Mouse (Mus musculus) hindbrain, embryonic 13.5 days (tissue): ENCODE measurements around the gene Pofut2. TPM values are rescaled to one million over a fixed set of nuclear protein-coding genes. Genes with fewer than 3 reads are reported as not detected.

Source experiments
- ATAC-seq: fragments of 200-750 bp; cut with Nextera tagmentation; 2 replicates; pipeline ENCODE4 v1.8.0; 2017; ENCODE audit warnings: moderate TSS enrichment; ENCODE audit not compliant: low FRiP score
- H3K27ac ChIP-seq: fragments of 300-500 bp; sonication (generic); 2 replicates; pipeline ENCODE4 v1.5.1; 2015; ENCODE audit warnings: inconsistent platforms, mild to moderate bottlenecking, moderate library complexity
- H3K27me3 ChIP-seq: fragments of 300-500 bp; sonication (generic); 2 replicates; pipeline ENCODE4 v1.6.1; 2015; ENCODE audit warnings: mild to moderate bottlenecking, inconsistent platforms
- H3K36me3 ChIP-seq: fragments of 300-500 bp; sonication (generic); 2 replicates; pipeline ENCODE4 v1.6.1; 2015; ENCODE audit warnings: mild to moderate bottlenecking, inconsistent platforms
- H3K4me1 ChIP-seq: fragments of 300-500 bp; sonication (generic); replicated peaks from 2 replicates; pipeline ENCODE4 v1.6.1; 2015; ENCODE audit warnings: inconsistent platforms
- H3K4me2 ChIP-seq: fragments of 300-500 bp; sonication (generic); 2 replicates; pipeline ENCODE4 v1.6.1; 2015; ENCODE audit warnings: inconsistent platforms, mild to moderate bottlenecking, moderate library complexity
- H3K4me3 ChIP-seq: fragments of 300-500 bp; sonication (generic); 2 replicates; pipeline ENCODE4 v1.5.1; 2015; ENCODE audit warnings: mild to moderate bottlenecking, inconsistent platforms
- H3K9ac ChIP-seq: fragments of 300-500 bp; sonication (generic); 2 replicates; pipeline ENCODE4 v1.6.1; 2015; ENCODE audit warnings: mild to moderate bottlenecking, inconsistent platforms
- H3K9me3 ChIP-seq: fragments of 300-500 bp; sonication (generic); 2 replicates; pipeline ENCODE4 v1.6.1; 2016; ENCODE audit warnings: inconsistent platforms
- WGBS: fragments of 180-500 bp; shearing (Covaris S2); methylation state at CpG from one replicate; pipeline ENCODE4 v1.1.7; 2015; 5-methylcytosine and 5-hydroxymethylcytosine counted together
- polyA plus RNA-seq: library from polyadenylated mRNA; unstranded; fragments of >200 nt; fragmentation: Nextera tagmentation; extraction: Ambion mirVana; gene quantifications from 2 replicates; pipeline ENCODE4 v1.2.1, GENCODE M21; 2015

Gene Pofut2
- 57.3 and 63.4 TPM in 2 replicates for polyA plus RNA-seq

- ATAC-seq: peak; percentile 98
- H3K4me1 ChIP-seq: peaks cover 32% of the 10 kb centered on the region
- H3K9me3 ChIP-seq: no peaks in the 10 kb centered on the region
- peak within 1 kb of the TSS; percentile 89 for H3K9ac ChIP-seq
- peak within 1 kb of the TSS; percentile 85 for H3K4me2 ChIP-seq
- peak within 1 kb of the TSS; percentile 93 for H3K27ac ChIP-seq
- H3K4me3 ChIP-seq: peak within 1 kb of the TSS; percentile 91
- H3K27me3 ChIP-seq: no peaks in the 10 kb centered on the region
- under 1% methylated on average over 81 of the region's 81 CpGs for WGBS
- peaks cover 33% of the 10 kb centered on the region for H3K36me3 ChIP-seq
These were observed at the start of gene Pofut2 for GRCm38 (mm10) chr10:77258704-77259621. TSS of gene Pofut2 (plus strand) at chr10:77259218.

- WGBS: 54% methylated on average over 5 of the region's 5 CpGs
- Histone ChIP-seq H3K9ac (no peak overlapping the region), H3K36me3 (no peaks in the 10 kb centered on the region), H3K9me3 (no peaks in the 10 kb centered on the region), H3K4me1 (peaks cover 13% of the 10 kb centered on the region), H3K4me2 (no peak overlapping the region), H3K27me3 (no peaks in the 10 kb centered on the region), H3K4me3 (no peak overlapping the region), H3K27ac (no peak overlapping the region)
- ATAC-seq: no peak
These were observed 49.8 kb upstream of the Pofut2 start for GRCm38 (mm10) chr10:77209261-77209660.

GRCm38 (mm10) chr10:77210666-77211065 lies 48.4 kb upstream of the Pofut2 start:
- H3K27ac ChIP-seq: no peak overlapping the region; the same call in 1 of the 2 replicates
- H3K27me3 ChIP-seq: no peaks in the 10 kb centered on the region
- no peak overlapping the region for H3K4me3 ChIP-seq
- H3K36me3 ChIP-seq: no peaks in the 10 kb centered on the region
- WGBS: 96% methylated on average over 3 of the region's 3 CpGs
- peaks cover 11% of the 10 kb centered on the region; the same call in 1 of the 2 replicates for H3K4me1 ChIP-seq
- H3K9me3 ChIP-seq: no peaks in the 10 kb centered on the region
- no peak overlapping the region for H3K9ac ChIP-seq
- ATAC-seq: no peak
- no peak overlapping the region for H3K4me2 ChIP-seq

GRCm38 (mm10) chr10:77211116-77211570 lies 47.9 kb upstream of the Pofut2 start:
- Histone ChIP-seq H3K4me3 (no peak overlapping the region), H3K27me3 (no peaks in the 10 kb centered on the region), H3K36me3 (no peaks in the 10 kb centered on the region), H3K4me2 (no peak overlapping the region), H3K9me3 (no peaks in the 10 kb centered on the region), H3K4me1 (peaks cover 13% of the 10 kb centered on the region; the same call in 1 of the 2 replicates), H3K27ac (0 out of 2 replicates have a peak overlapping the region, but pooled peaks have one; percentile 23), H3K9ac (no peak overlapping the region)
- no peak for ATAC-seq
- WGBS: 73% methylated on average over 11 of the region's 11 CpGs

GRCm38 (mm10) chr10:77212354-77213120 lies 46.5 kb upstream of the Pofut2 start:
- H3K4me2 ChIP-seq: no peak overlapping the region
- H3K4me3 ChIP-seq: no peak overlapping the region
- H3K4me1 ChIP-seq: peaks cover 10% of the 10 kb centered on the region; the same call in 1 of the 2 replicates
- WGBS: 82% methylated on average over 6 of the region's 6 CpGs
- H3K36me3 ChIP-seq: no peaks in the 10 kb centered on the region
- no peak for ATAC-seq
- H3K27ac ChIP-seq: no peak overlapping the region
- H3K9me3 ChIP-seq: no peaks in the 10 kb centered on the region
- H3K9ac ChIP-seq: no peak overlapping the region
- H3K27me3 ChIP-seq: no peaks in the 10 kb centered on the region

- no peak for ATAC-seq
- no peak overlapping the region for H3K4me2 ChIP-seq
- no peak overlapping the region for H3K4me3 ChIP-seq
- WGBS: 96% methylated on average over 5 of the region's 5 CpGs
- H3K4me1 ChIP-seq: peaks cover 10% of the 10 kb centered on the region; the same call in 1 of the 2 replicates
- H3K9ac ChIP-seq: no peak overlapping the region
- no peaks in the 10 kb centered on the region for H3K9me3 ChIP-seq
- H3K36me3 ChIP-seq: no peaks in the 10 kb centered on the region
- no peaks in the 10 kb centered on the region for H3K27me3 ChIP-seq
- H3K27ac ChIP-seq: no peak overlapping the region
These were observed 45.5 kb upstream of the Pofut2 start for GRCm38 (mm10) chr10:77213483-77213882.

- Histone ChIP-seq H3K4me1 (peaks cover 10% of the 10 kb centered on the region; the same call in 1 of the 2 replicates), H3K9me3 (no peaks in the 10 kb centered on the region), H3K4me3 (no peak overlapping the region), H3K9ac (no peak overlapping the region), H3K27ac (no peak overlapping the region), H3K4me2 (no peak overlapping the region), H3K36me3 (no peaks in the 10 kb centered on the region), H3K27me3 (no peaks in the 10 kb centered on the region)
- no peak for ATAC-seq
- 75% methylated on average over 8 of the region's 8 CpGs for WGBS
These were observed 44.4 kb upstream of the Pofut2 start for GRCm38 (mm10) chr10:77214586-77214985.

- H3K27me3 ChIP-seq: no peaks in the 10 kb centered on the region
- no peak overlapping the region for H3K9ac ChIP-seq
- peaks cover 10% of the 10 kb centered on the region; the same call in 1 of the 2 replicates for H3K4me1 ChIP-seq
- H3K27ac ChIP-seq: no peak overlapping the region
- H3K9me3 ChIP-seq: no peaks in the 10 kb centered on the region
- no peak overlapping the region for H3K4me2 ChIP-seq
- no peak for ATAC-seq
- H3K4me3 ChIP-seq: no peak overlapping the region
- 73% methylated on average over 4 of the region's 4 CpGs for WGBS
- H3K36me3 ChIP-seq: no peaks in the 10 kb centered on the region
These were observed 43.4 kb upstream of the Pofut2 start for GRCm38 (mm10) chr10:77215641-77216040.

GRCm38 (mm10) chr10:77216313-77216712 lies 42.7 kb upstream of the Pofut2 start:
- ATAC-seq: no peak
- 92% methylated on average over 2 of the region's 2 CpGs for WGBS
- no peak overlapping the region for H3K4me3 ChIP-seq
- H3K4me1 ChIP-seq: peaks cover 8% of the 10 kb centered on the region; the same call in 1 of the 2 replicates
- H3K4me2 ChIP-seq: no peak overlapping the region
- H3K9ac ChIP-seq: no peak overlapping the region
- no peak overlapping the region for H3K27ac ChIP-seq
- no peaks in the 10 kb centered on the region for H3K36me3 ChIP-seq
- H3K9me3 ChIP-seq: no peaks in the 10 kb centered on the region
- H3K27me3 ChIP-seq: no peaks in the 10 kb centered on the region

GRCm38 (mm10) chr10:77217155-77217731 lies 41.8 kb upstream of the Pofut2 start:
- 86% methylated on average over 6 of the region's 6 CpGs for WGBS

GRCm38 (mm10) chr10:77218059-77218458 lies 41.0 kb upstream of the Pofut2 start:
- 95% methylated on average over 4 of the region's 4 CpGs for WGBS
- Histone ChIP-seq H3K4me2 (no peak overlapping the region), H3K27me3 (no peaks in the 10 kb centered on the region), H3K27ac (no peak overlapping the region), H3K4me1 (peaks cover 5% of the 10 kb centered on the region; the same call in 1 of the 2 replicates), H3K4me3 (no peak overlapping the region), H3K9ac (no peak overlapping the region), H3K9me3 (no peaks in the 10 kb centered on the region), H3K36me3 (no peaks in the 10 kb centered on the region)
- ATAC-seq: no peak

More at GRCm38 (mm10) chr10:77217155-77217731, 41.8 kb upstream of the Pofut2 start:
- Histone ChIP-seq H3K4me1 (peaks cover 5% of the 10 kb centered on the region; the same call in 1 of the 2 replicates), H3K4me3 (no peak overlapping the region), H3K27me3 (no peaks in the 10 kb centered on the region), H3K4me2 (no peak overlapping the region), H3K9me3 (no peaks in the 10 kb centered on the region), H3K9ac (no peak overlapping the region), H3K27ac (no peak overlapping the region), H3K36me3 (no peaks in the 10 kb centered on the region)
- ATAC-seq: no peak
